Mouse (Mus musculus): ENCODE measurements around the gene 1700012B09Rik.
A peak's percentile ranks its signal among the peaks of the same experiment; 100 is the strongest.

The 1700012B09Rik gene

DNA sequence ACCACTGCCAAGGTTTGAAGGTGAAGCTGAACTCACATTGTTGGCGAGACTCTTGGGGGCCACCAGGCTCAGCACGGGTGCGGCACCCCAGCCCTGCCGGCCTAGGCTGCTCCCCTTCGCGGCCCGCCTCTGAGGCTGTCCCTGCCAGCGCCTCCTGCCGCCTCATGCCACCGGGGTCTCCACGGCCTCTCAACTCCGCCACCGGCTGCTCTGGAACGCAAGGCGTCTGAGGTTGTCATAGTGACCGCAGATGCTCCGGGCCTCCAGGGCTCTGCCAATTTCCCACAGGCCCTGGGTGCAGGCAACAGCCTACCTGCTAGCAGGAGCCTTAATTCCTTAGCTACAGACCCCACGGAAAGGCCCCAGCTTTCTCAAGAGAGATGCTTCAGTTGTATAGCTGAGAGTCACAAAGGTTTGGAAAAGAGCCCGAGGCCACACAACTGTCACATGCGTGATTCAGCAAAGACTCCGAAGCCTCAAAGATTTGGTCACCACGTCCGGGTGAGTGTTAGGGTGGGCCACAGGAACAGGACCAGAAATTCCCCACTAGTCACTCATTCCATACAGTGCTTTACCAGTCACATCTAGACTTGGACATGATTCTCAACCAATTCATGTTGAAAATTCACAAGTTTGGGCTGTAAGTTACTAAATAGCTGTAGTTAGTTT is at the start of gene 1700012B09Rik:
Gene 1700012B09Rik, minus strand, starts transcription at position 228 of the 669 bp plus-strand sequence.
- no peak for DNase-seq (ENCODE audit: low read depth, low spot score)

DNA sequence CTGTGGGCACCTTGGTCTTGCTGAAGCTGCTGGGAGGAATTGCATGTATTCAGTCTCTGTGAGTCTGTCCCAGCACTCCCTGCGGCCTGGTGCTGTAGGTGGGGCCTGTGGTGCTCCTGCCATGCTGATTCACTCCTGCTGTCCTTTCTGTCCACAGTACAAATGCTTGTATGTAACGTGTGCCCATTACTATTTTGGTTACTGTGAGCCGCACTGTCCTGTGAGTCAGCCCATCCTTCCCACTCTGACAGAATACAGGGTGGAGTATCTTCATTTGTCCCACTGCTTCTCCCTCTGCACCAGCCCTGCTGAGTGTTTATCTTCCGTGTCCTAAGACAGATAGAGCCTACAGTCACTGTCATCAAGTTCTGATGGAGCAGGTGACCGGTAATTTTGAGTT is 39.3 kb upstream of the 1700012B09Rik start:
- DNase-seq (ENCODE audit: low read depth, low spot score), result no peak

DNA sequence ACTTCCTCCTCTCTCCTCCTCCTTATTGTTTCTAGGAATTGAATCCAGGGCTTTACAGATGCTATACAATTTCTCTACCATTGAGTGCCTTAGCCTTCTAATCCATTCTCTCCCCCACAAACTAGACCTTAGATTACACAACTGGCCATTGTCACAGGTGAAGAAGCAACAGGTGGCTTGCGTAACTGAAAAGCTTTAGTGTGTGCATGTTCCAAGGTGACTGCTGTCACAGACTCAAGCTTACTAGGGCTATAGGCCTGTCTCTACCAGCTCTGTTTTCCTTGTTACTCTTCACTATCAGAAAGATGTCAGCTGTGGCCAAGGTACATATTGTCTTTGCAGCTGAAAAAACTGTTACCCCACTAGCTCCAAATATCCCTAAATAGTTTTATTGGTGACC is 36.0 kb upstream of the 1700012B09Rik start:
- no peak for DNase-seq (ENCODE audit: low read depth, low spot score)

DNA sequence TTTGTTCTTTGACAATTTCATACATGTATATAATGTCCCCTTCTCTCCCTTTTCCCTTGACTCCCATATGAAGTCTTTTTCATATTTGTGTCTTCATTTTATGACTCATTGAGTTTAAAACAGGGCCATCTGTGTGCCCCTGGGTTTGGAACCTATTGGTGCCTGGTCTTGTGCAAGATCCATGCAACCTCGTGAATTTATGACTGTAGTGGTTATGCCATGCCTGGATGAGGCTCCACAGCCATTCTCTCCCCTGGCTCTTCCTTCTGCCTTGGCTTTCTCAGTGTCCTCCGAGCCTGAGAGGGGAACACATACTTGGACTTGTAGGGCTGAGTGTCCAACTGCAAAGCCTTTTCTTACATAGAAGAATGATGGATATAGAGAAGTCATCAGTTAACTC is 34.9 kb upstream of the 1700012B09Rik start:
- no peak for DNase-seq (ENCODE audit: low read depth, low spot score)

DNA sequence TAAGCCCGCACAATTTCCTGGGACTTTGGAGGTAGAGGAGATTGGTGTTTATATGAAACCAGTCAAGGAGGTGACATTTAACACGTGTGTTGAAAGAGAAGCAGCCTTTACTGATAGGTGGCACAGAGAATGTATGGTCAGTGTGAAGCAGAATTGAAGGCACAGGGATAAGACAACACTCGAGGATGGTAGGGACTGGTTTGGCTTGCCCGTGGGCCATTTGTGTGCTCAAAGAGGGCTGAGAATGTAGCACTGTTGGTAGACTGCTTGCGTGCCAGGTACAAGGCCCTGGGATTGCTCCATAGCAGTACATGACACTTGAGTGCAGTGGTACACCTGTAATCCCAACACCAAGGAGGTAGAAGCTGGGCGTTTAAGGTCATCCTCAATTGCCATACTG is 16.5 kb upstream of the 1700012B09Rik start:
- no peak for DNase-seq (ENCODE audit: low read depth, low spot score)

DNA sequence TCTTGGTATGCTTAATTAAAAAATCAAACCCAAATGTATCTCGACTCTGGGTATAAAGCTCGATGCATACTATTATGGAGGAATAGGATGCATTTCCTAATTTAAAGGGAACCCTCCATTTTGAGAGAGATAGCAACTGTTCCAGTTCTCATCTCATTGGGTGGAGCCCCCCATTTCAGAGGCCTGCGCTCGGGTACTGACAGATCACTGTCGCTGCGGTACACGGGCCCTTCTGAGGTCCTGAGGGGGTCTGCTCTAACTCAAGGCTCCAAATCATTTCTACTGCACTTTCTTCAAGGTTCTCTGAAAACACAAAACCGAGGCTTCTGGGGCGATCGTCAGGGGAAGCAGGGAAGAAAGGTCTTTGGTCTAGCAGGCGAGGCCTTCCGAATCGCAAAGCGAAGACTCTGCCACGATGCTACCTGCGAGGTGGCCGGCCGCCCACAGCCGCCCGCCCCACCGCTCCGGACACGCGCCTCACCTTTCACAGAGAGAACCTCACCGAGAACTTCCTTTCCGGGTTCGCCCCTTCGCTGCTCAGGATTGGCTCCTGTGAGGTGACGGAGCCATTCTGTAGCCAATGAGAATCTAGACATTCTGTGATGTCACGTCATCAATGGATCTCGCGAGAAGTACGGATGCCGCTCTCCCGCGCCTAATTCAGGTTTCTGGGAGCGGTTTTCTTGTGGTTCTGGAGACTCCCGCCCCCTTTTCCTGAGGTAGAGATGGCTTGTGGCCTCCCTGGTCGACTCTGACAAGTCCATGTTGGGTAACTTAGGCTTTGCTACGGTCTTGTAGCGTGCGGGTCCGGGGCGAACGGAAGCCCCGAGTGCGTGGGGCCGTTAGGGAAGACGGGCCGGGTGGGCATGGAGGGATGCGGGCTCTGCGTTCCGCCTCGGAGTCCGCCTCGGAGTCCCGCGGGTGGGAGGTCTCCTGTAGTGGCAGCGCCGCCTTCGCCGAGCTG is 13.5 kb upstream of the 1700012B09Rik start, which contains the start of the genes Mre11a and Ankrd49:
Gene Mre11a, plus strand, starts transcription at position 616 of the 964 bp plus-strand sequence.
Gene Ankrd49, minus strand, starts transcription at position 818 of the 964 bp plus-strand sequence.
- peak; percentile 97 for DNase-seq (ENCODE audit: low read depth, low spot score)

DNA sequence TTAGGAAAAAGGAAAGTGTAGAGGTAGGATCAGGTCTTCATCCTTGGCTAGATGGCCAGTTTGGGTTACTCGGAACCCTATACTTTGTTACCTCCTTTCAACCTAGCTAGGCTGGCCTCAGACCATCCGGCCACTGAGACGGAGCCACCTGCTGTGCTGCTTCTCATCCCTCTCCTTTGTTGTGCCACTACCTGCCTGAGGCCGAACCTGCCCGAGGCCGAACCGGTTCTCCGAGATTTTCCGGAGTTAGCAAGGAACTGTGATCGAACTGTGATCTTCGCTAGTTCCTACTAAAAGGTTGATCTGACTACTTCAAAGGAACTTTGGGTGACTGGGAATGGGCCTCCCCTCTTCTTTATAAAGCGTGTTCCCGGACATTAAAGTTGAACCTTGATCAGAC is 7.5 kb upstream of the 1700012B09Rik start:
- no peak for DNase-seq (ENCODE audit: low read depth, low spot score)

DNA sequence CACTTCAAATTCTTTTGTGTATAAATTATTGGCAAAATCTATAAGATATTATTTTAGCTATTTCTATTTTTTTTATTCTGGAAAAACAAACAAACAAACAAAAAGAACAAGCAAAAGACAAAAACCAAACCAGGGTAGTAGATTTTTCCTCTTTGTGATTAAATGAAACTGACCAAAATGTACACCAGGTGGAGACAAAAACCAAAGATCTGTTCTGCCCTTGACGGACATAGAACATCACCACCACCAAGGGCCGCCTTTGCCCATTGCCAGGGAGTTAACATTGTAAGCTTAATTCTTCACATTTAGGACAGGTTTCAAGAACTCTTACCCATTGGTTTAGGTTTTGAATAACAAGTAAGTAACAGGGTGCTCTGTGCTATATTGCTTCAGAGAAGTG is 3.0 kb upstream of the 1700012B09Rik start:
- DNase-seq (ENCODE audit: low read depth, low spot score), result peak; percentile 44

DNA sequence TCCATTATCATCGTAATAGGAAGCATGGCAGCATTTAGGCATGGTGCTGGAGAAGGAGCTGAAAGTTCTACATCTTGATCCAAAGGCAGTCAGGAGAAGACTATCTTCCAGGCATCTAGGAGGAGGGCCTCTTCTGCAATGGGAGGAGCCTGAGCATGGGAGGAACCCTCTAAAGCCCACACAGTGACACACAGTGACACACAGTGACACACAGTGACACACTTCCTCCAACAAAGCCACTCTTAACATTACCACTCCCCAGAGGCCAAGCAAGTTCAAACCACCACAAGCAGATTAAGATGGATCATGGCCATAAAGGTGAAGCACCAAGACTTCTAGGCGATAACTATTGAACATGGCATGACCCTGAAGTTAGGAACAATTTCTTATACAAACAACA is 1.2 kb upstream of the 1700012B09Rik start:
- no peak for DNase-seq (ENCODE audit: low read depth, low spot score)

DNA sequence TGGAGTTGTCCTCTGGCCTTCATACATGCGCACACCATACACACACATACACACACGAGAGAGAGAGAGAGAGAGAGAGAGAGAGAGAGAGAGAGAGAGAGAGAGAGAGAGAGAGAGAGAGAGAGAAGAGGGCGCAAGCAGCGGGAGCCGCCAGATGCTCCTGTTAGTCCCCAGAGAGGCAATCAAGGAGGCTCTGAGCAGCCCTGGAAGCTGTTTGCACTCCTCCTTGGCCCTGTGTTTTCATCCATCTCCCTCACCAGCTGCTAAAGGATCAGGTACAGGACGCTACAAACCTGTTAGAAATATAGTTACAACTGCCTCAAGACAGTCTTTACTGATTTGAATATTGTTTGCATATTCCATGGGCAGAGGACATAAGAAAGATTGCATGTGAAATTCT is 1.0 kb downstream of the 1700012B09Rik start:
- no peak for DNase-seq (ENCODE audit: low read depth, low spot score)

DNA sequence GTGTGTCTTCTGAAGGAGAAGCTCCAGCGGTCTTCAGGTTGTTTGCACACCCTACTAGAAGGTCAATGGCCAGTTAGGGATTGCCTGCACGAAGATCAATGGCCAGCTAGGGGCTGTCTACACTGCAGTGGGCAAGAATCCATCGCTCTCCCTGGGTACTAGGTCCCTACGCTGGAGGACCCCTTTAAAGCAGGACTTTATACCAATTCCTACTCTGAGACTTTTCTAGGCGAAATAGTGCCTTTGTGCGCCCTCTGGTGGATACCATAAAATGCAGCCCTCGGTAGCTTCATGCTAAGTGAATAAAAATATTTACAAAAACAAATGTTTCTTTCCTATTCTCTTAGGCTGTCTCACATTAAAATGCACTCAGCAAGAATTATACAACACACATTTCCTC is 6.1 kb downstream of the 1700012B09Rik start:
- DNase-seq (ENCODE audit: low read depth, low spot score), result peak; percentile 57

DNA sequence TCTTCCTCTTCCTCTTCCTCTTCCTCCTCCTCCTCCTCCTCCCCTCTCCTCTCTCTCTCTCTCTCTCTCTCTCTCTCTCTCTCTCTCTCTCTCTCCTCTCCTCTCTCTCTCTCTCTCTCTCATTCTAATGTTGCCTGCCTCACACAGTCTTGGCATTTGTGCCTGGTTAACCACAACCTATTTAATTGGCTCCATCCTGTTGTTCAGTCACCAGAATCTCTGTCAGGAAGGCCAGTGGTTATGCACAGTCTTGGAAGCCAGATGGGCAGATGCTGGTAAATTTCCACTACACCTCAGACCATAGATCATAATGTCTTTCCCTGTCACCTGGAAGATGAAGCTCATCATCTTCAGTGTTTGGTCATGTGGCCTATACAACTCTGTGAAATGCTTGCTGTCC is 11.6 kb downstream of the 1700012B09Rik start:
- no peak for DNase-seq (ENCODE audit: low read depth, low spot score)

DNA sequence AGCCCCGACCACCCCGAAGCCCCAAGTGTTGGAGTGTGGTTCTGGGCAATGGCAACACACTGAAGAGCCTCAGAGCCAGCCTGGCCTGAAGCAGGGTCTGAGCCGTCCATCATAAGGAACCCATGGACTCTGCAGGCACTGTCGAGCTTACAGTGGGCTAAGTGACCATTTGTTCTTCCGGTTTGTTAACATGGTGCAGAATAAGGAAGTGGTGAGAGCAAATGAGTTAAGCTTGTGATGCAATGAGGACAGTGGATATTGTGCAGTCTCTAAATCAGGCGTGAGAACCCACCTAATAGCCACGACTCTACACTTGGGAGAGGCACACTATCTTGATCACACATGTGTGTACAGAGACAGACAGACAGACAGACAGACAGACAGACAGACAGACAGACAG is 12.2 kb downstream of the 1700012B09Rik start:
- no peak for DNase-seq (ENCODE audit: low read depth, low spot score)

DNA sequence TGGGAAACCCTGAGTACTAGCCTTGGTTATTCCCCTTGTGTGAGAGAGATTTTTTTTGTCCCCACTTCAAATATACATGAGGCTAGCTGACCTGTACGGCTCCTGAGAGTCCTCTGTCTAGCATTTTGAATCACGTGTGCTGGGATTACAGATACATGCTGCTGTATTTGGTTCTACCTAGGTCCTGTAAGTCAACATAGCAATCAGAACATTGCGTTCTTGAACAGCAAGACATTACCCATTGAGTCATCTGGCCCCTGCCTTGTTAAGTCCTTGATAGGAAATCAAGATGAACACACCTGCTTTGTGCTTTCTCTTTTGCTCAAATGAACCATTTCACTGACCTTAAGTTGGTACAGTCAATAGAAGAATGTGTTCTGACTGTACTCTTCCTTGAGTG is 16.4 kb downstream of the 1700012B09Rik start:
- no peak for DNase-seq (ENCODE audit: low read depth, low spot score)

DNA sequence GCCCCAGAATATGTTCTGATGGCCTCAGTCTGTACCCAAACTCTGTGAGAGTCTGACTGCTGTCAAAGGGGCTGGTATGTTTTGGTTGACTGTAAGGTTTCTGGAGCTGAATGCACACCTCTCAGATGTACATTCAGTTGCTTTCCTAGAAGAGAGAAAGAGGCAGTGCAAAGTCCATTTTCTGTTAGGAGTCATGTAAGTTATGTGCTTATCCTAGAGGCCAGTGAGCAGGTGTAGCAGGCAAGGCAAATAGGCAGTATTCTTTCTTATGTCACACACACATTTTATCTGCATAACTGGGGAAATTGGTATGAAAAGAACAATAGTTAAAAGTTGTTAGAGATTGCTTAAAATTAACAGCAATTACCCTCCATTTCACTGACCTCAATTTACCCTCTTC is 16.9 kb downstream of the 1700012B09Rik start:
- no peak for DNase-seq (ENCODE audit: low read depth, low spot score)

DNA sequence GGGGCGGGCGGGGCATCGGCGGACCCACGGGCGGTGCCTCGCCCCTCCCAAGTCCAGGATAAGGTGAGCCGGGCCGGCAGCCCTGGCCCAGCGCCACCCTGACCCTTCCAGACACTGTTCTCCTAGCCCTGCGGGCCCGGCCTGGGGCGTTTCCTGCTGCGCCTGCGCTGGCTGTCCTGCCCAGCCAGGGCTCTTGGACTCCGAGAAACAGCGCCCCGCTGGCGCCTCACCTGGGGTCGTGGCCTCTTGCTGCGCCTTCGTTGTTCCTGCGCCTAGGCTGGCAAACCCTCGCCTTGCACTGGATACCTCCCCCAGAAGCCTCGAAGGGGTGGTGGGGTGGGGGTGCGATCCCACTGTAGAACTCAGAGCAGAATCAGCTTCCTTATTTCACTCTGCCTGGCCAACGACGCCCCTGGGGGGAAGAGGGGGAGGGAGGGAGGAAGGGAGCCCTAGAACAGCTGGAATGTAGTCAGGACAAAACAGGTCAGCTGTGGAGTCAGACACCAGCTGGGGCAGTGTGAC is 18.8 kb downstream of the 1700012B09Rik start, which contains the start of gene Fut4:
Gene Fut4, minus strand, starts transcription at position 393 of the 522 bp plus-strand sequence.
- no peak for DNase-seq (ENCODE audit: low read depth, low spot score)

DNA sequence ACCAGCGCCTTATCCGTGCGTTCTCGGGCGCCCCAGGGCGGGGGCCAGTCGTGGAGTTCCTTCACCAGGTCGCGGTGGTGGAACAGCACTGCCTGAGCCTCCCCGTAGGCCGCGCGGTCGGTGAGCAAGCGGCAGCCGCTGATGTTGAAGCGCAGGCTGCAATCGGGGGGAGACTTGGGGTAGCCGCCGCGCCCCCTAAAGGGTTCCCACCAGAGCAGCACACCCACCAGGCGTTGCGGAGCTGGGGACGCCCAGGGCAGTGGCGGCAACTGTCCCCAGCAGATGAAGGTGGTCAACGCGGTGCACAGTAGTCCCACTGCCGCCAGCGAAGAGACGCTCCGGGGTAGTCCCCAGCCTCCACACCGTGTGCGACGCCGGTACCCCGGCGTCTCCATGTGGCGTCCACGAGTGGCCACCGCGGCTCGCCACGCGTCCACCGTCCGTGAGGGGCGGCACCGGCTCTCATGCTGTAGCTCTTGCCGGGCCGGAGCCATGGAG is 19.3 kb downstream of the 1700012B09Rik start:
- DNase-seq (ENCODE audit: low read depth, low spot score), result no peak

DNA sequence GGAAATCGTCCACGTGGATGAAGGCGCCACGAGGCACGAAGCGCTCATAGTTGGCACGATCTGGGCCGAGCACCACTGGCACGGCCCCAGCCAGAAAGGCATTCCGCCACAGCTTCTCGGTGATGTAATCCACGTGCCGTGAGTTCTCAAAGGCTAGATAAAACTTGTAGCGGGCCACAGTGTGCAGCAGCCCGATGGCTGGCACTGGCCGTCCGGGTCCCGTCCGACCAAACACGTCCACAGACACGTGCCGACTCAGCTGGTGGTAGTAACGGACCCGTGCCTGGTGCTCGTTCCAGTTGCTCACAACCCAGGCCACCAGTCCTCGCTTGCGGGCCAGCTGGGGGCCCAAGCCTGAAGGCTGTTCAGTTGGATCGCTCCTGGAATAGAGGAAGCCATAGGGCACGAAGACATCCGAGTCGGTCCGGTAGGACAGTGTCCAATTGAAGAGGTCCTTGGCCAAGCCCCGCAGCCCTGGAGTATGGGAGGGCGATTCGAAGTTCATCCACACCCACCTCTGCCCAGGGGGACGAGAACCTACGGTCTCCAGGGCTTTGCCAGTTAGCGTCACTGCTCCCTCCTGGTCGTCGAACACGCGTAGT is 19.8 kb downstream of the 1700012B09Rik start:
- no peak for DNase-seq (ENCODE audit: low read depth, low spot score)

DNA sequence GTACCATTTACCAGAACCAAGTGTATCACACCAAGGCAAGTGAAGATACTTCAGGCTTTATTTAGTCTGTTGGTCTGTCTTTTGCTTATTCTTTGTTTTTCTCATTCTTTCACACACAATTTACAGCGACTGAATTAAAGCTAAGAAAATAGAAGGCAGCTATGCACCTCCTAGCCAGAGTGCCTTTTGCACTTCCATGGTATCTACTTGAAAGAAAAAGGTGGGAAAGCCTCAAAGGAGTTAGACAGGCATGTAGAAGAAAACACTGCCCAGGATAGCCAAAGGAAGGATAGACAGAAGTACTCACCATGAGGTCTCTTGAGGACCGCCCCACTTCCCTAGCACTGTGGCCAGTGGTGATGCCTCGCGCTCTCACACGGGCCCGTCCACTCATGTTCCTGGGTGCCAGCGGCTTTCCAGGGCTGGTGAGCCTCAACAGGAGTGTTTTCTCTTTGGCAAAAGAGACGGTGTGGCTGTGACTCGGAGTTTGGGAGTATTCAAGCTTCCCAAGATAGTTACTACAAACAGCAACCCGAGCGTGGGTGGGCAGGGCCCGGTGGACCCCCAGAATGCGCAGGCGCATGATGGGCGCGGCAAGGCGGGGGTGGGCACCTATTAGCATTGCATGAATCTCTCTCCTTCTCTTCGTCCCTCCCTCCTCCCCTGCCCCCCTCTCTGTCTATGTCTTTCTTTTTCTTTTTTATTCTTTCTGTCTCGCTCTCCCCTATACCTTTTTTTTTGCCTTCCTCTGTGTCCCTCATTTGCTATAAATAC is 30.5 kb downstream of the 1700012B09Rik start, which contains the start of gene Piwil4:
Gene Piwil4, minus strand, starts transcription at position 583 of the 774 bp plus-strand sequence.
- no peak for DNase-seq (ENCODE audit: low read depth, low spot score)

DNA sequence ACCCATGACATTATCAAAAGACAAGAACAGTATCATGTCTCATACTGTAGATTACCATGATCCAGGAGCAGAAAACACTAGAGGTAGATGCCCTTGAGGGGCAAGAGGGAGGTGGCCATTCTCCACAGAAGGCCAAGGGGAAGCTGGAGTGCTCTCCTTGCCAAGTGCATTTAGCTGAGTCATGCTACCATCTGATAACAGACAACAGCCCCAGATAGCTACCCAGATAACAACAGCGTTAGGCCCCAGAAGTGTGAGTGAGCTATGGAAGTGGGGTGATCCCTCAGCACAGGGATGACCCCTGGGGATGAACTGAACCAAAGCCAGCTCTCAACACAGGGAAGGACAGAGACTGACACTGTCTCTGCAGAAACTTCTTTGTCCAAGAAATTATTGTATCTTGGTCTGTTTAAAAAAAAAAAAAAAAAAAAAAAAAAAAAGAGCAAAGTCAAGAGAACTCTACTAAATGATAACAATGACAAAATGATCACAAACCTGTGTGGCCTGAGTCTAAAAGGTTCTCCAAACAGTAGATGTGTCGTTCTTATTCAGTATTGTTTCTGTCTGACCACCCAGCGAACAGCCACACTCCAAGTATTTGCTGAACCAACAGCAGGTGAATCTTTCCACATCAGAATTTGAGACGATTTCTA is 31.2 kb downstream of the 1700012B09Rik start:
- DNase-seq (ENCODE audit: low read depth, low spot score), result peak; percentile 17
